Mouse (Mus musculus) brain, embryonic 14.5 days (tissue): ENCODE data around the gene Arpc3. TPM values are rescaled to one million over a fixed set of nuclear protein-coding genes. Genes with fewer than 3 reads are reported as not detected.
A peak's percentile ranks its signal among the peaks of the same experiment; 100 is the strongest.

Experiments used
- DNase-seq: peaks from one replicate; pipeline ENCODE4 v3.0.0-alpha.2; 2011; ENCODE audit warnings: low read depth
- CTCF ChIP-seq: fragments of 200-500 bp; IDR thresholded peaks from 2 replicates; pipeline ENCODE4 v1.5.1; 2012; ENCODE audit warnings: inconsistent platforms, mild to moderate bottlenecking, moderate library complexity, borderline replicate concordance; ENCODE audit not compliant: insufficient read depth, insufficient read length; ENCODE audit errors: extremely low read depth
- POLR2A ChIP-seq: fragments of 200-500 bp; IDR thresholded peaks from 2 replicates; pipeline ENCODE4 v1.6.1; 2012; ENCODE audit warnings: mild to moderate bottlenecking, inconsistent platforms, borderline replicate concordance; ENCODE audit not compliant: poor library complexity, insufficient read depth, insufficient read length, severe bottlenecking; ENCODE audit errors: extremely low read depth
- polyA plus RNA-seq: library from polyadenylated mRNA; depleted of rRNA; stranded (reverse); fragments of >200 nt; gene quantifications from 2 replicates; pipeline ENCODE4 v1.2.3, GENCODE M21; 2012; rRNA removed

The Arpc3 gene
- 265 and 282 TPM in 2 replicates for polyA plus RNA-seq

GRCm38 (mm10) chr5:122391786-122392180 is at the start of gene Arpc3:
Gene Arpc3, plus strand, starts transcription at chr5:122391878.
- peak; percentile 96 for DNase-seq
- TF ChIP-seq POLR2A: peak; percentile 20; the same call in 1 of the 2 replicates
- peak; percentile 90 for TF ChIP-seq CTCF

GRCm38 (mm10) chr5:122342874-122343273 is 48.8 kb upstream of the Arpc3 start:
- no peak for DNase-seq
- TF ChIP-seq CTCF (no peak), POLR2A (no peak)

GRCm38 (mm10) chr5:122343768-122344167 is 47.9 kb upstream of the Arpc3 start:
- TF ChIP-seq CTCF: no peak
- no peak for TF ChIP-seq POLR2A

GRCm38 (mm10) chr5:122344260-122344659 is 47.4 kb upstream of the Arpc3 start:
- TF ChIP-seq CTCF (peak; percentile 86), POLR2A (no peak)
- DNase-seq: peak; percentile 83

More at GRCm38 (mm10) chr5:122343768-122344167, 47.9 kb upstream of the Arpc3 start:
- no peak for DNase-seq

- no peak for TF ChIP-seq POLR2A
- no peak for TF ChIP-seq CTCF
- DNase-seq: no peak
These were observed 45.9 kb upstream of the Arpc3 start for GRCm38 (mm10) chr5:122345777-122346176.

- peak; percentile 56; the same call in 1 of the 2 replicates for TF ChIP-seq POLR2A
- no peak for TF ChIP-seq CTCF
- DNase-seq: peak; percentile 100
These were observed 37.7 kb upstream of the Arpc3 start, which contains the start of the genes Rad9b and Vps29 for GRCm38 (mm10) chr5:122353807-122354491. Gene Rad9b, minus strand, starts transcription at chr5:122354233. Gene Vps29, plus strand, starts transcription at chr5:122354369.

- DNase-seq: peak; percentile 21
- no peak for TF ChIP-seq CTCF
- TF ChIP-seq POLR2A: no peak
These were observed 37.1 kb upstream of the Arpc3 start for GRCm38 (mm10) chr5:122354492-122355067.

GRCm38 (mm10) chr5:122371591-122372191 is 20.0 kb upstream of the Arpc3 start, which contains the start of gene Gpn3:
Gene Gpn3, plus strand, starts transcription at chr5:122371876.
- DNase-seq: no peak
- TF ChIP-seq CTCF (no peak), POLR2A (peak; percentile 38; the same call in 1 of the 2 replicates)

GRCm38 (mm10) chr5:122372192-122372769 is 19.4 kb upstream of the Arpc3 start, which contains the start of gene Fam216a:
Gene Fam216a, minus strand, starts transcription at chr5:122372364.
- TF ChIP-seq CTCF: no peak
- TF ChIP-seq POLR2A: no peak; the same call in 1 of the 2 replicates
- DNase-seq: peak; percentile 100

GRCm38 (mm10) chr5:122372878-122373277 is 18.8 kb upstream of the Arpc3 start:
- TF ChIP-seq CTCF (no peak), POLR2A (no peak)
- no peak for DNase-seq

- DNase-seq: no peak
These were observed 14.4 kb upstream of the Arpc3 start for GRCm38 (mm10) chr5:122377101-122377833.

More at GRCm38 (mm10) chr5:122377101-122377833, 14.4 kb upstream of the Arpc3 start:
- TF ChIP-seq POLR2A (no peak), CTCF (no peak)
